Mouse (Mus musculus) bone marrow, adult 2 months (tissue): ENCODE results near the gene Brd3os.

ENCODE experiments used
- CTCF ChIP-seq: fragments of 200-500 bp; IDR thresholded peaks from 2 replicates; pipeline ENCODE4 v1.5.1; 2011; ENCODE audit warnings: low read length, control low read depth; ENCODE audit not compliant: control insufficient read depth, insufficient read depth
- POLR2A ChIP-seq: fragments of 200-500 bp; IDR thresholded peaks from 2 replicates; pipeline ENCODE4 v1.6.1; 2011; ENCODE audit warnings: low read depth, mild to moderate bottlenecking, control low read depth, low read length, borderline replicate concordance; ENCODE audit not compliant: control insufficient read depth

DNA sequence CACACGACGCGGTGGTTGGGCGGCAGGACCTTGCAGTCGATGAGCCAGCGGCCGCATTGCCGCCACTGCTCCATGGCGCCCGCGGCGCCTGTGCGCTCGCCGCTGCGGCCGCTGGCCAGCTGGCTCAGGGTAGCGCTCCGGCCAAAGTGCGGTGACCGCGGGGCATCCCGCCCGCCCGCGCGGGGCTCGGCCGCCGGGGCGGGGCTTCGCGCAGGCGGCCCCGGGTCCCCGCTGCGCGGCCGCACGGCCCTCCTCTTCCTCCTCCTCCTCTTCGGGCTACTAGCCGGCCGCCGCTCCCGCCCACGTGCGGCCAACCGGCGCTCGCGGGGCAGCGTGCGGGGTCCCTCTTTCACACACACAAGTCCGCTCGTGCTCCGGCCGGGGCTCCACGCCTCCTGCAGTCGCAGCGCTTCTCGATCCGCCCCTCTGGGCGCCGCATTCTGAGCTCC, 15.7 kb upstream of the Brd3os start:
- TF ChIP-seq CTCF: no peak
- TF ChIP-seq POLR2A: no peak
